Mouse (Mus musculus) ES-Bruce4 (cell line): ENCODE data around the gene Lmtk3. TPM values are rescaled to one million over a fixed set of nuclear protein-coding genes. Genes with fewer than 3 reads are reported as not detected.

Source experiments
- H3K27ac ChIP-seq: 2 replicates; pipeline ENCODE4 v1.5.1; 2012; ENCODE audit warnings: low read length, inconsistent platforms; ENCODE audit not compliant: insufficient read depth
- H3K27me3 ChIP-seq: 2 replicates; pipeline ENCODE4 v1.6.1; 2012; ENCODE audit warnings: mild to moderate bottlenecking, low read length, inconsistent platforms; ENCODE audit not compliant: control insufficient read depth, poor library complexity, insufficient read depth, severe bottlenecking
- H3K36me3 ChIP-seq: 2 replicates; pipeline ENCODE4 v1.6.1; 2012; ENCODE audit warnings: inconsistent platforms, mild to moderate bottlenecking, low read length, moderate library complexity; ENCODE audit not compliant: control insufficient read depth, poor library complexity, insufficient read depth, severe bottlenecking
- H3K4me1 ChIP-seq: one replicate; pipeline ENCODE4 v1.8.1; 2011; ENCODE audit warnings: low read length; ENCODE audit not compliant: control insufficient read depth, insufficient read depth
- H3K4me3 ChIP-seq: 2 replicates; pipeline ENCODE4 v1.5.1; 2011; ENCODE audit warnings: low read depth, mild to moderate bottlenecking, low read length
- H3K9ac ChIP-seq: 2 replicates; pipeline ENCODE4 v1.6.1; 2012; ENCODE audit warnings: low read depth, mild to moderate bottlenecking, inconsistent platforms; ENCODE audit not compliant: poor library complexity, severe bottlenecking
- H3K9me3 ChIP-seq: replicated peaks from 2 replicates; pipeline ENCODE4 v1.6.1; 2012; ENCODE audit warnings: mild to moderate bottlenecking, low read length, inconsistent platforms; ENCODE audit not compliant: control insufficient read depth, poor library complexity, insufficient read depth, severe bottlenecking
- CTCF ChIP-seq: IDR thresholded peaks from one replicate; pipeline ENCODE4 v1.8.1; 2011; ENCODE audit warnings: low read depth, low read length
- EP300 ChIP-seq: IDR thresholded peaks from 2 replicates; pipeline ENCODE4 v1.6.1; 2011; ENCODE audit warnings: low read depth, low read length; ENCODE audit not compliant: insufficient read depth
- POLR2A ChIP-seq: IDR thresholded peaks from one replicate; pipeline ENCODE4 v1.8.1; 2011; ENCODE audit warnings: low read length; ENCODE audit not compliant: insufficient read depth
- polyA plus RNA-seq: library from polyadenylated mRNA; stranded (reverse); fragments of >200 nt; gene quantifications from 2 replicates; pipeline ENCODE4 v1.2.4, GENCODE M21; 2011; ENCODE audit warnings: low read depth; ENCODE audit not compliant: missing spikeins, insufficient read depth, insufficient read length

Lmtk3 gene
- polyA plus RNA-seq, 1 experiment = 9.6 TPM

GRCm38 (mm10) chr7:45785388-45786135 lies 2.0 kb downstream of the Lmtk3 start:
- H3K9ac ChIP-seq = peak overlapping the region; percentile 66
- H3K36me3 ChIP-seq = no peaks in the 10 kb centered on the region
- no peaks in the 10 kb centered on the region for H3K27me3 ChIP-seq
- TF ChIP-seq CTCF = no peak
- TF ChIP-seq EP300 = no peak
- TF ChIP-seq POLR2A = no peak
- peak overlapping the region; percentile 69 for H3K4me3 ChIP-seq
- H3K4me1 ChIP-seq = peaks cover 3% of the 10 kb centered on the region
- no peaks in the 10 kb centered on the region for H3K9me3 ChIP-seq
- no peak overlapping the region for H3K27ac ChIP-seq

DNA sequence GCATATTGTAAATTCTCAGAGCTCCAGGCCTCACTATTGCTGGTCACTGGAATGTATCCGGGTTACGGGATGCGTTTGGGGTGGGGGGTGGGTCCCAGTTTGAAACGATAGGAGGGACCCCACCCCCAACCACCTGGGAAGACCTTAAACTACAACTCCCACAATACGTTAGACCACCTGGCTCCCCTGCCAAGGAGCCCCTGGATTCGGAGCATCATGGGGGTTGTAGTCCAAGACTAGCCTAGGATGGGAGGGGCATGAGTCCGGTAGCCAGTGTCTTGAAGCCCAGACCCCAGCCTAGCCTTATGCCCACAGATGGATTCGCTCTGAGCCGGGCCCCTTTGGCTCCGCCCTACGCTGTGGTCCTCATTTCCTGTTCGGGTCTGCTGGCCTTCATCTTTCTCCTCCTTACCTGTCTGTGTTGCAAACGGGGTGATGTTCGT lies 2.6 kb downstream of the Lmtk3 start:
- Histone ChIP-seq H3K9me3 (no peaks in the 10 kb centered on the region), H3K4me3 (peak overlapping the region; percentile 69), H3K9ac (peak overlapping the region; percentile 66), H3K27ac (no peak overlapping the region), H3K36me3 (no peaks in the 10 kb centered on the region), H3K27me3 (no peaks in the 10 kb centered on the region), H3K4me1 (peaks cover 3% of the 10 kb centered on the region)
- TF ChIP-seq EP300 (no peak), POLR2A (no peak), CTCF (no peak)

DNA sequence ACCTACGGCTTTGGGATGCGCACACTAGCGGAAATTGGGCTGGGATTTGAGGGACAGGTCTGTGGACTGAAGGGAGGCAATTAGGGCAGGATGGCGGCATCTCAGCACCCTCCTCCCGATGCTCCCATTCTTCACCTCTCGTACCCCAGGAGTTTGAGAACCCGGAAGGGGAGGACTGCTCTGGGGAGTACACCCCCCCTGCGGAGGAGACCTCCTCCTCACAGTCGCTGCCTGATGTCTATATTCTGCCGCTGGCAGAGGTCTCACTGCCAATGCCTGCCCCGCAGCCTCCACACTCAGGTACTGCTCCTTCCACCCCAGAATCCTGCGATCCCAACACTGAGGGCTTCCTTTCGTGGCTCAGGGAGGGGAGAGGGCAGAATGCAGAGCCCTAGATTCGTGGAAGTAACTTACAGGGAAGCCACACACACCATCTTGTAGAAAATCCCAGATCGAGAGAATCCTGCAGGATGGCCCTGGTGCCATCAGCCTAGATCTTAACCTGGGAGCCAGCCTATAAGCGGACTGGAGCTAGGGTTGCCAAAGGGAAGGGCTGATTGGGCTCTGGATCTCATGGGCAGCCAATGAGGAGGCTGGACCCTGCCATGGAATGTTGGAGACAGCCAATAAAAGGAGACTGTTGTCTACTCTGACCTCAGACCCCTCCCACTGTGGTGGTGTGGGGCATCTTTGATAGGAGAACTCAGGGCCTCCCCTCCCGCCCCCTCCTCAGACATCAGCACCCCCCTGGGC lies 3.3 kb downstream of the Lmtk3 start:
- Histone ChIP-seq H3K36me3 (no peaks in the 10 kb centered on the region), H3K27me3 (no peaks in the 10 kb centered on the region), H3K4me1 (peaks cover 3% of the 10 kb centered on the region), H3K9ac (peak overlapping the region; percentile 26), H3K27ac (no peak overlapping the region), H3K9me3 (no peaks in the 10 kb centered on the region), H3K4me3 (peak overlapping the region; percentile 69)
- TF ChIP-seq POLR2A = no peak
- TF ChIP-seq EP300 = no peak
- TF ChIP-seq CTCF = no peak

DNA sequence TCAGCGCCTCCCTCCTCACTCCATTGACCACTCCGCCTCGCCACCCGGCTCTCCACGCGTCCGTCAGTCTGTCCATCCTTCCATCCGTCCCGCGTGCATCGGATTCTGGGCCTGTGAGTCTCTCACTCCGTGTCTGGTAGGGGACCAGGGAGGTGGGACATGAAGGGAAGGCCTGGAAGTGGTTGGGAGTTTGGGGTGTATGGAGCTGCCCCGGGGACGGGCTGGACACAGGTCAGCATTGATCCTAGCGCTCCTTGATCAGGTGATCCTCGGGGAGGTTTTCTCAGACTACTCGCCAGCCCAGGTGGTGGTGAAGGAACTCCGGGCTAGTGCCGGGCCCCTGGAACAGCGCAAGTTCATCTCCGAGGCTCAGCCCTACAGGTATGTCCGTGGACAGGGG lies 4.1 kb downstream of the Lmtk3 start:
- Histone ChIP-seq H3K27me3 (no peaks in the 10 kb centered on the region), H3K9ac (peak overlapping the region; percentile 5; the same call in 1 of the 2 replicates), H3K36me3 (no peaks in the 10 kb centered on the region)

GRCm38 (mm10) chr7:45790721-45791120 lies 7.2 kb downstream of the Lmtk3 start:
- Histone ChIP-seq H3K36me3 (no peaks in the 10 kb centered on the region), H3K27me3 (no peaks in the 10 kb centered on the region)
- TF ChIP-seq EP300 = no peak
- TF ChIP-seq POLR2A = no peak
- no peak for TF ChIP-seq CTCF

More for the DNA sequence above, 4.1 kb downstream of the Lmtk3 start:
- Histone ChIP-seq H3K4me1 (peaks cover 3% of the 10 kb centered on the region), H3K9me3 (no peaks in the 10 kb centered on the region), H3K27ac (no peak overlapping the region), H3K4me3 (peak overlapping the region; percentile 43)
- TF ChIP-seq EP300 (no peak), CTCF (no peak)

More at GRCm38 (mm10) chr7:45790721-45791120, 7.2 kb downstream of the Lmtk3 start:
- no peaks in the 10 kb centered on the region for H3K9me3 ChIP-seq
- H3K4me3 ChIP-seq = no peak overlapping the region
- H3K9ac ChIP-seq = no peak overlapping the region
- H3K4me1 ChIP-seq = no peaks in the 10 kb centered on the region
- no peak overlapping the region for H3K27ac ChIP-seq
